Mouse (Mus musculus): ENCODE results near the gene Lgals1. TPM values are rescaled to one million over a fixed set of nuclear protein-coding genes. Genes with fewer than 3 reads are reported as not detected.

The Lgals1 gene
- polyA plus RNA-seq, 1 experiment from 2014 or later = 98.0 TPM

DNA sequence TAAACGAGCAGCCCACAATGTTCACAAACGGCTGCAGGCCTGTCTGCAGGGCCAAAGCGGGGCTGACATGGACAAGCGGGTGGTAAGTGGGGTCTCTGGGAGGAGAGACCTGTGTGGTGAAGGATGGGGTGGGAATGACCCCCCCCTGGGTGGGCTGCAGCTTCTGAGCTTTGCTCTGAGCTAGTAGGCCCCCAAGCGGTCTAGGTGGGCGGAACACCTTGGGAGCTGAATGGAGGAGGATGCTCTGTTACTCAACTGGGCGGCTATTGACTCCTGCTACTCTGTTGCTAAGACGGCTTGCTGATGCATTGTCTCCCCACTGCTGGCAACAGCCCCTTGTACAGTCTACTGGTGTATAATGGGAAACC, 25.1 kb upstream of the Lgals1 start:
- no peaks in the 10 kb centered on the region for H3K36me3 ChIP-seq (ENCODE audit: control insufficient read depth, insufficient read depth, low read length)
- WGBS = 35% methylated on average over 8 of the region's 8 CpGs
- H3K4me2 ChIP-seq (ENCODE audit: low read length) = no peak overlapping the region
- H3K4me3 ChIP-seq (ENCODE audit: low read depth, low read length) = no peak overlapping the region
- no peak for ATAC-seq
- DNase-seq (ENCODE audit: low spot score) = no peak
- H3K9me3 ChIP-seq (replicated peaks; ENCODE audit: control insufficient read depth, low read length) = no peaks in the 10 kb centered on the region
- 0 out of 2 replicates have a peak, but pooled peaks cover 3% of the 10 kb centered on the region for H3K27me3 ChIP-seq (replicated peaks; ENCODE audit: control insufficient read depth, insufficient read depth, low read length)
- peaks cover 4% of the 10 kb centered on the region; the same call in 1 of the 2 replicates for H3K4me1 ChIP-seq (ENCODE audit: control insufficient read depth, insufficient read depth, low read length)
- no peak overlapping the region for H3K9ac ChIP-seq (ENCODE audit: low read length)
- H3K27ac ChIP-seq (ENCODE audit: low read depth, low read length) = no peak overlapping the region

- no peak overlapping the region for H3K4me3 ChIP-seq (ENCODE audit: low read depth, low read length)
- H3K9me3 ChIP-seq (replicated peaks; ENCODE audit: control insufficient read depth, low read length) = no peaks in the 10 kb centered on the region
- no peaks in the 10 kb centered on the region for H3K36me3 ChIP-seq (ENCODE audit: control insufficient read depth, insufficient read depth, low read length)
- DNase-seq (ENCODE audit: low spot score) = peak; percentile 86
- H3K9ac ChIP-seq (ENCODE audit: low read length) = no peak overlapping the region
- H3K27ac ChIP-seq (ENCODE audit: low read depth, low read length) = no peak overlapping the region
- peak; percentile 64 for ATAC-seq
- 0 out of 2 replicates have a peak, but pooled peaks cover 3% of the 10 kb centered on the region for H3K27me3 ChIP-seq (replicated peaks; ENCODE audit: control insufficient read depth, insufficient read depth, low read length)
- 4% methylated on average over 2 of the region's 2 CpGs for WGBS
- no peak overlapping the region for H3K4me2 ChIP-seq (ENCODE audit: low read length)
- H3K4me1 ChIP-seq (ENCODE audit: control insufficient read depth, insufficient read depth, low read length) = peaks cover 4% of the 10 kb centered on the region; the same call in 1 of the 2 replicates
Measured at GRCm38 (mm10) chr15:78903243-78903642, 23.3 kb upstream of the Lgals1 start.

DNA sequence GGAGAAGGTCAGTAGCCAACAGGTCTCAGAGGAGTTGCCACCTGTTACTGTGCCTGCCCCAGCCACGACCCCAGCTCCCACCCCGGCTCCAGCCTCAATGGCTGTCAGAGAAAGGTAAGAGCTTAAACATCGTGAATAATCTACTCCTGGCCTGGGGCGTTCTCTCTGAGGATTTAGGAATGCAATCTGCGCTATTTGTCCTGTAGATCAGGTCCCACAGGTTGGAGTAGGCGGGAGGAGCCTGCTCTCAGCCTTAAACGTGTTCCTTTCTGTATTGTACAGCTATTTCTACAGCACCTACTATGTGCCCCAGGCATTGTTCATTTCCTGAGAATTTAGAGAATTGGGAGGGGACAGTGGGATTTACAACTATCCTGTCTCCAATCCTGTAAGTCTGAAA, 18.1 kb upstream of the Lgals1 start:
- no peak overlapping the region for H3K9ac ChIP-seq (ENCODE audit: low read length)
- peaks cover 4% of the 10 kb centered on the region; the same call in 1 of the 2 replicates for H3K4me1 ChIP-seq (ENCODE audit: control insufficient read depth, insufficient read depth, low read length)
- 81% methylated on average over 7 of the region's 7 CpGs for WGBS
- ATAC-seq = no peak
- H3K4me3 ChIP-seq (ENCODE audit: low read depth, low read length) = no peak overlapping the region
- H3K4me2 ChIP-seq (ENCODE audit: low read length) = no peak overlapping the region
- no peak for DNase-seq (ENCODE audit: low spot score)
- no peak overlapping the region for H3K27ac ChIP-seq (ENCODE audit: low read depth, low read length)
- H3K27me3 ChIP-seq (replicated peaks; ENCODE audit: control insufficient read depth, insufficient read depth, low read length) = no peaks in the 10 kb centered on the region
- no peaks in the 10 kb centered on the region for H3K36me3 ChIP-seq (ENCODE audit: control insufficient read depth, insufficient read depth, low read length)
- H3K9me3 ChIP-seq (replicated peaks; ENCODE audit: control insufficient read depth, low read length) = no peaks in the 10 kb centered on the region

DNA sequence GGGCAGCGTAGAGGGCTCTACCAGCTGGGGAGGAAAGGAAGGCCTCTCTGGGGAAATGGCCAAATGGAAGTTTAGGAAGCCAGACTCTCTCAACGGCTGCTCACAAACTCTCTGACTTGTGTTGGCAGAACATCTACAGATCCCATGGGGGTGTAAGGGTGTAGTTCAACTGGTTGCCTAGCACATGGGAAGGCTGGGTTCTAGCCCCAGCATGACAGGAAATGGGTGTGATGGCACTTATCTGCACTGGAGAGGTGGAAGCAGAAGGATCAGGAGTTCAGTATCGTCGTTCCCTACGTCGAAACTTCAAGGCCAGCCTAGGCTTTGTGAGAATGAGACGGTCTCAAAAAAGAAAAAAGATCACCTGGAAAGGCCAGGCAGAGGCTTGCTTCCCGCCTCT, 17.5 kb upstream of the Lgals1 start:
- 96% methylated on average over 8 of the region's 8 CpGs for WGBS
- DNase-seq (ENCODE audit: low spot score) = no peak
- Histone ChIP-seq H3K9ac (ENCODE audit: low read length) (no peak overlapping the region), H3K4me2 (ENCODE audit: low read length) (no peak overlapping the region), H3K36me3 (ENCODE audit: control insufficient read depth, insufficient read depth, low read length) (no peaks in the 10 kb centered on the region), H3K4me3 (ENCODE audit: low read depth, low read length) (no peak overlapping the region), H3K27me3 (replicated peaks; ENCODE audit: control insufficient read depth, insufficient read depth, low read length) (no peaks in the 10 kb centered on the region), H3K4me1 (ENCODE audit: control insufficient read depth, insufficient read depth, low read length) (peaks cover 4% of the 10 kb centered on the region; the same call in 1 of the 2 replicates), H3K9me3 (replicated peaks; ENCODE audit: control insufficient read depth, low read length) (no peaks in the 10 kb centered on the region), H3K27ac (ENCODE audit: low read depth, low read length) (no peak overlapping the region)
- ATAC-seq = no peak

- ATAC-seq (no peak), DNase-seq (ENCODE audit: low spot score) (peak; percentile 61)
- WGBS = 30% methylated on average over 9 of the region's 9 CpGs
- no peak overlapping the region for H3K4me2 ChIP-seq (ENCODE audit: low read length)
- no peak overlapping the region for H3K4me3 ChIP-seq (ENCODE audit: low read depth, low read length)
- no peaks in the 10 kb centered on the region for H3K27me3 ChIP-seq (replicated peaks; ENCODE audit: control insufficient read depth, insufficient read depth, low read length)
- H3K36me3 ChIP-seq (ENCODE audit: control insufficient read depth, insufficient read depth, low read length) = no peaks in the 10 kb centered on the region
- 0 out of 2 replicates have a peak overlapping the region, but pooled peaks have one; percentile 32 for H3K9ac ChIP-seq (ENCODE audit: low read length)
- no peak overlapping the region for H3K27ac ChIP-seq (ENCODE audit: low read depth, low read length)
- H3K4me1 ChIP-seq (ENCODE audit: control insufficient read depth, insufficient read depth, low read length) = peaks cover 21% of the 10 kb centered on the region
- H3K9me3 ChIP-seq (replicated peaks; ENCODE audit: control insufficient read depth, low read length) = no peaks in the 10 kb centered on the region
Measured at GRCm38 (mm10) chr15:78912040-78912439, 14.5 kb upstream of the Lgals1 start.

DNA sequence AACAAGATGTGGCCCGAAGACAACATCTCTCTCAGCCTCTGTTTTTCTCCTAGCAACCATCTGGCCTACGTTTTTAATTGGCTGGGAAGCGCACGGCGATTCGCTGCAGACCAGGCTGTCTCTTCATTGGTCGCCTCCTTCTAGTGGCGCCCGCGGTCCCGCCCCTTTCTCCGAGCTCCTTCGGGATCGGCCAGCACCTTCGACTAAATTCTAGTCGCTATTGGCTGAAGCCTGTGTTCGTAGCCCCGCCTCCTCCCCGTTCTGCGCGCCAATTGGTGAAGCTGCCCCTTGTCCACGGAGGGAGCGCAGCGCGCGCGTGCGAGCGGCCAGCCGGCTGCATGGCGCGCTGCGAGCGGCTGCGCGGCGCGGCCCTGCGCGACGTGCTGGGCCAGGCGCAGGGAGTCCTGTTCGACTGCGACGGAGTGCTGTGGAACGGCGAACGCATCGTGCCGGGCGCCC, 12.9 kb upstream of the Lgals1 start, which contains the start of gene Pdxp:
Gene Pdxp, plus strand, starts transcription at position 288 of the 459 bp plus-strand sequence.
- Histone ChIP-seq H3K4me2 (ENCODE audit: low read length) (peak within 1 kb of the TSS; percentile 94), H3K27me3 (replicated peaks; ENCODE audit: control insufficient read depth, insufficient read depth, low read length) (no peaks in the 10 kb centered on the region), H3K36me3 (ENCODE audit: control insufficient read depth, insufficient read depth, low read length) (peaks cover 12% of the 10 kb centered on the region), H3K9me3 (replicated peaks; ENCODE audit: control insufficient read depth, low read length) (no peaks in the 10 kb centered on the region), H3K4me3 (ENCODE audit: low read depth, low read length) (peak within 1 kb of the TSS; percentile 74), H3K4me1 (ENCODE audit: control insufficient read depth, insufficient read depth, low read length) (peaks cover 21% of the 10 kb centered on the region), H3K27ac (ENCODE audit: low read depth, low read length) (peak within 1 kb of the TSS; percentile 97), H3K9ac (ENCODE audit: low read length) (peak within 1 kb of the TSS; percentile 88)
- WGBS = under 1% methylated on average over 50 of the region's 51 CpGs
- DNase-seq (ENCODE audit: low spot score) (peak; percentile 99), ATAC-seq (peak; percentile 95)

DNA sequence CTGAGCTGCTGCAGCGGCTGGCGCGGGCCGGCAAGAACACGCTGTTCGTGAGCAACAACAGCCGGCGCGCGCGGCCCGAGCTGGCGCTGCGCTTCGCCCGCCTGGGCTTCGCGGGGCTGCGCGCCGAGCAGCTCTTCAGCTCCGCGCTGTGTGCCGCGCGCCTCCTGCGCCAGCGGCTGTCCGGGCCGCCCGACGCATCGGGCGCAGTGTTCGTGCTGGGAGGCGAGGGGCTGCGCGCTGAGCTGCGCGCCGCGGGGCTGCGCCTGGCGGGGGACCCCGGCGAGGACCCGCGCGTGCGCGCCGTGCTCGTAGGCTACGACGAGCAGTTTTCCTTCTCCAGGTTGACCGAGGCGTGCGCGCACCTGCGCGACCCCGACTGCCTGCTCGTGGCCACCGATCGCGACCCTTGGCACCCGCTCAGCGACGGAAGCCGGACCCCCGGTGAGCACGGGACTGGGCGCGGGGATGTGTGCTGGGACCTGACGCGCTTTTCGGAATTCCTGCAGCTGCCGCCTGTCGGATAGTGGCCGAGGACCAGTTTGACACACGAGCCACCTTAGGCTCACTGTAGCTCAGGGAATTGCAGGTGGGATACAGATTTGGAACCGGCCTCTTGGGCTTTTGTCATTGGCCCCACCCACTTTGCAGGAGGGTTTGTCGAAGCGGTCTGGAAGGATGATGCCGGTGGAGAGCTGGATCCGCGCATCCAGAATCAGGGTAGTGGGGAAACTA, 12.3 kb upstream of the Lgals1 start:
- under 1% methylated on average over 82 of the region's 87 CpGs for WGBS
- H3K27me3 ChIP-seq (replicated peaks; ENCODE audit: control insufficient read depth, insufficient read depth, low read length) = no peaks in the 10 kb centered on the region
- peak overlapping the region; percentile 94 for H3K4me2 ChIP-seq (ENCODE audit: low read length)
- ATAC-seq (peak; percentile 68), DNase-seq (ENCODE audit: low spot score) (peak; percentile 60)
- peaks cover 21% of the 10 kb centered on the region for H3K4me1 ChIP-seq (ENCODE audit: control insufficient read depth, insufficient read depth, low read length)
- H3K27ac ChIP-seq (ENCODE audit: low read depth, low read length) = peak overlapping the region; percentile 97
- peak overlapping the region; percentile 74 for H3K4me3 ChIP-seq (ENCODE audit: low read depth, low read length)
- peaks cover 16% of the 10 kb centered on the region for H3K36me3 ChIP-seq (ENCODE audit: control insufficient read depth, insufficient read depth, low read length)
- no peaks in the 10 kb centered on the region for H3K9me3 ChIP-seq (replicated peaks; ENCODE audit: control insufficient read depth, low read length)
- H3K9ac ChIP-seq (ENCODE audit: low read length) = peak overlapping the region; percentile 88

DNA sequence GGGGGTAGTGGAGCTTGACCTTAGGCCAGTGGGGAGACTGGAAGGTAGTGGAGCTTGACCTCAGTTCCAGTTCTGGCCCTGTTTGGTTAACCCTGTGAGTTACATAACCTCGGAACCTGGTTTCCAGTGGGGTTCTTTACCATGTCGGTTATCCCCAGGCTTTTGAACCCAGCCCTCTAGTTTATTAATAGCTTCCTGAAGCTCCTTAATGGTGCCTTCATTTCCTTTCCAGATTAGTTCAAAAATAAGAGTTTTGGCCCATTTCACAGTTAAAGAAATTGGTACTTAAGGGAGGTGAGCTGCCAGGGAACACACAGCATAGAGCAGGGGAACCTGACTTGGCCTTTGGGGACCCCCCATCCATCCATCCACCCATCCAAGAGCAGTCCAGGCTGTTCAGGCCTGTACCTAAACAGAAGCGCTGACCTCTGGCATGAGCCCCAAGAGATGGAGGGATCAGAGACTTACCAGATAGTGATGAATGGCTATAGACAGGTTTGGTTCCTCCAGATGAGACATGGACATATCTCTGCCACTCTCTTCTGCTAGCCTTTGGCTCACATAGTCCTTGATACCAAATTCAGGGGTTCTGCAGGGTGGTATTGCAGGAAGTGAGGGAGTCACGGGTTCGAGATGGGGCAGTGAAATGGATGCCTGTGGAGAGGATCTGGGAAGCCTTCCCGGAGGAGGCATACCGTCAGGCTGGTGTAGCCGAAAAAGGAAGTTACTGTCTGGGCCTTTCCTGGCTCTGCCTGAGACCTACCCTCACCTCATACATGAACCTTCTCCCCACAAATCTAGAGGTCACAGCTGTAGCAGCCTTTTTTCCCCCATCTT, 11.5 kb upstream of the Lgals1 start:
- H3K36me3 ChIP-seq (ENCODE audit: control insufficient read depth, insufficient read depth, low read length) = peaks cover 22% of the 10 kb centered on the region
- ATAC-seq = no peak
- no peaks in the 10 kb centered on the region for H3K9me3 ChIP-seq (replicated peaks; ENCODE audit: control insufficient read depth, low read length)
- peak overlapping the region; percentile 74 for H3K4me3 ChIP-seq (ENCODE audit: low read depth, low read length)
- H3K4me1 ChIP-seq (ENCODE audit: control insufficient read depth, insufficient read depth, low read length) = peaks cover 21% of the 10 kb centered on the region
- peak overlapping the region; percentile 97; the same call in 1 of the 2 replicates for H3K27ac ChIP-seq (ENCODE audit: low read depth, low read length)
- no peak for DNase-seq (ENCODE audit: low spot score)
- H3K4me2 ChIP-seq (ENCODE audit: low read length) = peak overlapping the region; percentile 94
- H3K27me3 ChIP-seq (replicated peaks; ENCODE audit: control insufficient read depth, insufficient read depth, low read length) = no peaks in the 10 kb centered on the region
- 50% methylated on average over 8 of the region's 8 CpGs for WGBS
- H3K9ac ChIP-seq (ENCODE audit: low read length) = peak overlapping the region; percentile 88
